24 mouse cellular contexts compared by ENCODE assay signal in genomic region chr2:120113963-120114362, GRCm38 (mm10). TPM values are rescaled to one million over a fixed set of nuclear protein-coding genes. Genes with fewer than 3 reads are reported as not detected.
DNase-seq lines count a peak whose midpoint lies in the region; ATAC-seq and TF ChIP-seq lines count a peak whose summit lies in the region.
"Had no signal": no experiment of that assay in that cellular context is flagged by ENCODE, and none has a peak within 500 bp of the region (broad histone marks: within the 10 kb centered on the region; RNA-seq: fewer than 3 reads in every experiment).

No protein-coding gene starts in this region.

- ATAC-seq in heart, embryonic 11.5 days (replicated peaks; ENCODE audit: insufficient number of reproducible peaks, low FRiP score, low TSS enrichment): no peak
- ATAC-seq in lung, postnatal 0 days: 0 out of 2 replicates have a peak, but pooled peaks have one; percentile 42
- ATAC-seq: forebrain, embryonic 14.5 days; liver, embryonic 12.5 days; Patski had no signal

- no peak for TF ChIP-seq CTCF in kidney, adult 2 months (conservative IDR thresholded peaks at IDR 0.05; ENCODE audit: insufficient read depth, insufficient read length, low read depth, low read length)
- TF ChIP-seq CTCF in lung, postnatal 0 days (IDR thresholded peaks at IDR 0.05): no peak

- H3K9ac ChIP-seq in heart, embryonic 11.5 days (ENCODE audit: low read depth, low read length): no peak overlapping the region
- no peak overlapping the region for H3K9ac ChIP-seq in lung, postnatal 0 days (replicated peaks; ENCODE audit: low read depth)
- H3K9ac ChIP-seq: embryonic facial prominence, embryonic 15.5 days; hindbrain, embryonic 13.5 days; limb, embryonic 13.5 days; liver, embryonic 12.5 days; neural tube, embryonic 15.5 days had no signal

- 72% methylated on average over 3 of the region's 3 CpGs for WGBS in heart, embryonic 11.5 days (ENCODE audit: insufficient replicate concordance)
- WGBS in kidney, adult 2 months: 89% methylated on average over 3 of the region's 3 CpGs
- 73% methylated on average over 3 of the region's 3 CpGs for WGBS in lung, postnatal 0 days

- TF ChIP-seq POLR2A in kidney, adult 2 months (IDR thresholded peaks at IDR 0.05; ENCODE audit: low read depth, low read length): no peak

- peak overlapping the region; percentile 29; the same call in 1 of the 2 replicates for H3K27ac ChIP-seq in heart, embryonic 11.5 days (ENCODE audit: low read depth, low read length)
- H3K27ac ChIP-seq in kidney, adult 2 months (ENCODE audit: insufficient read depth, low read depth, low read length): peak overlapping the region; percentile 80
- H3K27ac ChIP-seq in lung, postnatal 0 days (ENCODE audit: low read length): peak overlapping the region; percentile 23
- H3K27ac ChIP-seq: embryonic facial prominence, embryonic 15.5 days; hindbrain, embryonic 13.5 days; limb, embryonic 13.5 days; liver, embryonic 12.5 days; macrophage; neural tube, embryonic 15.5 days had no signal

- no peaks in the 10 kb centered on the region for H3K27me3 ChIP-seq in heart, embryonic 11.5 days (ENCODE audit: control insufficient read depth, insufficient read depth, low read length)
- H3K27me3 ChIP-seq in kidney, adult 2 months (replicated peaks; ENCODE audit: control insufficient read depth, insufficient read depth, low read length): no peaks in the 10 kb centered on the region
- H3K27me3 ChIP-seq in lung, postnatal 0 days (replicated peaks; ENCODE audit: insufficient read depth, low read length): no peaks in the 10 kb centered on the region
- H3K27me3 ChIP-seq: CH12.LX; embryonic facial prominence, embryonic 15.5 days; hindbrain, embryonic 13.5 days; limb, embryonic 13.5 days; liver, embryonic 12.5 days; neural tube, embryonic 15.5 days; Patski had no signal

- H3K36me3 ChIP-seq in heart, embryonic 11.5 days (ENCODE audit: control insufficient read depth, insufficient read depth, low read length): peaks cover 2% of the 10 kb centered on the region; the same call in 1 of the 2 replicates
- no peaks in the 10 kb centered on the region for H3K36me3 ChIP-seq in kidney, adult 2 months (ENCODE audit: control insufficient read depth, insufficient read depth, low read length)
- no peaks in the 10 kb centered on the region for H3K36me3 ChIP-seq in lung, postnatal 0 days (ENCODE audit: insufficient read depth, low read length)
- H3K36me3 ChIP-seq: embryonic facial prominence, embryonic 15.5 days; hindbrain, embryonic 13.5 days; limb, embryonic 13.5 days; liver, embryonic 12.5 days; neural tube, embryonic 15.5 days had no signal

- H3K4me2 ChIP-seq in heart, embryonic 11.5 days: no peak overlapping the region
- H3K4me2 ChIP-seq in lung, postnatal 0 days (replicated peaks; ENCODE audit: low read depth, low read length): no peak overlapping the region
- H3K4me2 ChIP-seq: embryonic facial prominence, embryonic 15.5 days; hindbrain, embryonic 13.5 days; limb, embryonic 13.5 days; liver, embryonic 12.5 days; neural tube, embryonic 15.5 days had no signal

- no peak for TF ChIP-seq EP300 in lung, postnatal 0 days (IDR thresholded peaks at IDR 0.05)

- H3K4me1 ChIP-seq in heart, embryonic 11.5 days (ENCODE audit: control insufficient read depth, insufficient read depth, low read length): peaks cover 39% of the 10 kb centered on the region
- H3K4me1 ChIP-seq in kidney, adult 2 months (ENCODE audit: control insufficient read depth, insufficient read depth, low read length): no peaks in the 10 kb centered on the region
- H3K4me1 ChIP-seq in lung, postnatal 0 days (ENCODE audit: insufficient read depth, low read depth, low read length): peaks cover 4% of the 10 kb centered on the region; the same call in 1 of the 2 replicates
- H3K4me1 ChIP-seq: hindbrain, embryonic 13.5 days; neural tube, embryonic 15.5 days had no signal

- H3K9me3 ChIP-seq in heart, embryonic 11.5 days (replicated peaks; ENCODE audit: control insufficient read depth, low read length): no peaks in the 10 kb centered on the region
- H3K9me3 ChIP-seq in lung, postnatal 0 days (ENCODE audit: low read length): no peaks in the 10 kb centered on the region
- H3K9me3 ChIP-seq: embryonic facial prominence, embryonic 15.5 days; G1E; hindbrain, embryonic 13.5 days; limb, embryonic 13.5 days; liver, embryonic 12.5 days; neural tube, embryonic 15.5 days had no signal

- intact Hi-C loops in heart, postnatal 14 days (cut with DNase I): no loop called here

- no peak overlapping the region for H3K4me3 ChIP-seq in heart, embryonic 11.5 days (ENCODE audit: low read depth, low read length)
- H3K4me3 ChIP-seq in kidney, adult 2 months (ENCODE audit: insufficient read depth, low read depth, low read length): no peak overlapping the region
- no peak overlapping the region for H3K4me3 ChIP-seq in lung, postnatal 0 days (ENCODE audit: low read depth, low read length)
- H3K4me3 ChIP-seq: embryonic facial prominence, embryonic 15.5 days; hindbrain, embryonic 13.5 days; limb, embryonic 13.5 days; liver, embryonic 12.5 days; neural tube, embryonic 15.5 days had no signal

- no peak for DNase-seq in heart, postnatal 14 days
- DNase-seq in kidney, adult 2 months: peak; percentile 43
- no peak for DNase-seq in kidney, postnatal 25 days
- DNase-seq in lung, postnatal 0 days (ENCODE audit: low spot score): no peak
- DNase-seq in lung, postnatal 36 days: peak; percentile 72
- DNase-seq in urinary bladder, postnatal 10 days (ENCODE audit: low spot score): no peak
- DNase-seq: adrenal gland, postnatal 36 days; cerebellum, adult 9-10 months; gastrocnemius, postnatal 10 days; kidney, adult 11 months; layer of hippocampus, adult 9-11 months; right cerebral cortex, adult 18-20 months; right cerebral cortex, postnatal 4 days had no signal

RNA-seq across cellular contexts. Expression of gene Ehd4, which starts 40.4 kb away (rescaled TPM):
- 97.3 and 113 TPM in 2 replicates for polyA plus RNA-seq in heart, embryonic 11.5 days (2014; fragmentation: Nextera tagmentation; extraction: Ambion mirVana)
- 100 to 1,000 TPM; 439 to 440 TPM for total RNA-seq in heart, postnatal 14 days (2021)
- 36.5 and 38.2 TPM in 2 replicates for polyA plus RNA-seq in kidney, adult 2 months (2012; rRNA removed)
- 228 and 262 TPM in 2 replicates for polyA plus RNA-seq in lung, postnatal 0 days (2015; fragmentation: Nextera tagmentation; extraction: Ambion mirVana)

Comparison
In these comparisons a context has a peak if more than half of its experiments do, and no peak if none do; other contexts are left out.
1. DNase-seq: peak in kidney, adult 2 months (single experiment) and lung, postnatal 36 days (single experiment); none in heart, postnatal 14 days (0 of 2), kidney, postnatal 25 days (0 of 2), lung, postnatal 0 days (single experiment) and urinary bladder, postnatal 10 days (single experiment).
2. H3K27ac ChIP-seq: peak in every context shown above with its lines; median percentile 80 in kidney, adult 2 months; 29 in heart, embryonic 11.5 days; 23 in lung, postnatal 0 days.